Comparison of ENCODE assay signal across 12 mouse cellular contexts in the genomic region with DNA sequence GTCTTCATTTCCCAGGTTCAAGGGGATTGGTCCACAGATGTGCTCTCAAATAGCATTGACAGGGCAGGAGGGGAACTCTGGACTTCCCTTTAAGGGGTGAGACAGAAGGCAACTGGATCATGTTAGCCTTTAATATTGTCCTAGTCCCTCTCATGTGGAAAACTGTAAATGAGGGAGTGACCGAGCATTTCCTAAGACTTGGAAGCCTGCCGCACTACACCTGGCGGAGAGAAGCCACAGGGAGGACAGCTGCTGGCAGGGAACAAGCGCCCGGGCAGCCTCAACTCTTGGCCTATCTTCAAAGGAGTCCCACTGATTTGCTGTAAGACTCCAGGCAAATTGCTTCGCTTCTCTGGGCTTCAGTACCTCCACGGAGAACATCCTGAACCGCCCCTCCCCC. TPM values are rescaled to one million over a fixed set of nuclear protein-coding genes. Genes with fewer than 3 reads are reported as not detected.
A peak's percentile ranks its signal among the peaks of the same experiment; 100 is the strongest.
DNase-seq lines count a peak whose midpoint lies in the region; ATAC-seq lines count a peak whose summit lies in the region.
"Had no signal": no experiment of that assay in that cellular context is flagged by ENCODE, and none has a peak within 500 bp of the region (broad histone marks: within the 10 kb centered on the region; RNA-seq: fewer than 3 reads in every experiment).

No protein-coding gene starts in this region.

- H3K9ac ChIP-seq in midbrain, embryonic 11.5 days (ENCODE audit: low read length) = no peak overlapping the region
- H3K9ac ChIP-seq: lung, embryonic 15.5 days; midbrain, embryonic 12.5 days had no signal

- intact Hi-C loops in heart, postnatal 36 days (cut with DNase I) = no loop called here

- H3K4me3 ChIP-seq in midbrain, embryonic 11.5 days (ENCODE audit: low read depth, low read length) = no peak overlapping the region
- H3K4me3 ChIP-seq: lung, embryonic 15.5 days; midbrain, embryonic 12.5 days had no signal

- H3K4me2 ChIP-seq in midbrain, embryonic 11.5 days = no peak overlapping the region
- H3K4me2 ChIP-seq: lung, embryonic 15.5 days; midbrain, embryonic 12.5 days had no signal

- peak; percentile 81 for DNase-seq in heart, adult 11 months
- no peak for DNase-seq in heart, postnatal 36 days
- peak; percentile 36 for DNase-seq in lung, postnatal 36 days
- no peak for DNase-seq in lung, postnatal 10 days
- DNase-seq in kidney, adult 9 months = peak; percentile 44
- DNase-seq in testis, postnatal 10 days (ENCODE audit: low spot score) = peak; percentile 46
- no peak for DNase-seq in midbrain, embryonic 11.5 days (ENCODE audit: low spot score, missing footprints)
- DNase-seq: cerebellum, adult 8-10 months; heart, postnatal 4 days had no signal

- ATAC-seq in midbrain, embryonic 11.5 days (ENCODE audit: low FRiP score) = no peak
- ATAC-seq in erythroid progenitor cell, adult 5-6 weeks (replicated peaks; ENCODE audit: low FRiP score, poor library complexity, severe bottlenecking) = no peak

- no peaks in the 10 kb centered on the region for H3K9me3 ChIP-seq in midbrain, embryonic 11.5 days (ENCODE audit: control insufficient read depth, low read length)
- H3K9me3 ChIP-seq: lung, embryonic 15.5 days; midbrain, embryonic 12.5 days had no signal

- no peaks in the 10 kb centered on the region for H3K27me3 ChIP-seq in midbrain, embryonic 11.5 days (ENCODE audit: control insufficient read depth, insufficient read depth, low read length)
- H3K27me3 ChIP-seq: lung, embryonic 15.5 days; midbrain, embryonic 12.5 days had no signal

- no peaks in the 10 kb centered on the region for H3K4me1 ChIP-seq in midbrain, embryonic 11.5 days (ENCODE audit: control insufficient read depth, insufficient read depth, low read length)
- H3K4me1 ChIP-seq: lung, embryonic 15.5 days; midbrain, embryonic 12.5 days had no signal

- H3K36me3 ChIP-seq in midbrain, embryonic 11.5 days (ENCODE audit: control insufficient read depth, insufficient read depth, low read length) = no peaks in the 10 kb centered on the region
- H3K36me3 ChIP-seq: lung, embryonic 15.5 days; midbrain, embryonic 12.5 days had no signal

- H3K27ac ChIP-seq in midbrain, embryonic 11.5 days (ENCODE audit: low read depth, low read length) = no peak overlapping the region
- H3K27ac ChIP-seq: lung, embryonic 15.5 days; midbrain, embryonic 12.5 days had no signal

- 58% methylated on average over 8 of the region's 8 CpGs for WGBS in midbrain, embryonic 11.5 days

RNA-seq across cellular contexts. Expression of gene Atp13a3, which starts 37.6 kb away (rescaled TPM):
- 10 to 100 TPM; 53.9 to 56.4 TPM for total RNA-seq in heart, postnatal 36 days (2021)
- 11.0 and 11.1 TPM in 2 replicates for polyA plus RNA-seq in midbrain, embryonic 11.5 days (2014; fragmentation: Nextera tagmentation; extraction: Ambion mirVana)
- total RNA-seq in erythroid progenitor cell, adult 5-6 weeks (2015; ENCODE audit: low replicate concordance) = 51.6 and 66.7 TPM in 2 replicates
- total RNA-seq in erythroid progenitor cell, adult 5-6 weeks (2017; ENCODE audit: low replicate concordance) = 41.6 and 48.3 TPM in 2 replicates

Comparison
In these comparisons a context has a peak if more than half of its experiments do, and no peak if none do; other contexts are left out.
1. DNase-seq: peak in heart, adult 11 months (single experiment), lung, postnatal 36 days (single experiment), kidney, adult 9 months (single experiment) and testis, postnatal 10 days (single experiment); none in heart, postnatal 36 days (0 of 2), lung, postnatal 10 days (single experiment) and midbrain, embryonic 11.5 days (single experiment).